Mouse (Mus musculus): ENCODE data around the gene Anp32a.

Gene Anp32a

GRCm38 (mm10) chr9:62347201-62347600, 6.1 kb downstream of the Anp32a start:
- no peak for DNase-seq (ENCODE audit: low read depth)

GRCm38 (mm10) chr9:62348050-62348449, 7.0 kb downstream of the Anp32a start:
- DNase-seq (ENCODE audit: low read depth): no peak

DNA sequence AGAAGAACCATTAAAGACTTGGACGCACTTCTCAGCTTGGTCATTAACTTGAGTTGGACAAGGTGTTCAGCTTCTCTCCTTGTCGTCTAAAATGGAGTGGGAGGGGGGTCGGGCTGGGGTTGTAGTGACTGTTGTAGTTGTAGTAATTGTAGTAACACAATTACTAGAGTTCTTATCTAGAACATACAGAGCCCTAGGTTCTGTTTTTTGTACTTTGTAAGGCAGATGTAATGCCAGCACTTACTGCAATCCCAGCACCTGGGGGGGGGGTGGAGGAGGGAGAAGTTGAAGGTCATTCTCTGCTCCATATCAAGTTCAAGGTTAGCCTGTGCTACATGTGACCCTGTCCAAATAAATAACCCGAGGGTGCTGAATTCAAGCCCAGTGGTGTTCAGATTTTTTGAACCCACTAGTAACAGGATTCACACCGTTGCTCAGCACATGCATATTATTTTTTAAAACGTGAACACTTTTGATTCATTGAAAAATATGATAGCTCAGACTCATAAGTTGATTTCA, 7.4 kb downstream of the Anp32a start:
- DNase-seq (ENCODE audit: low read depth): no peak

DNA sequence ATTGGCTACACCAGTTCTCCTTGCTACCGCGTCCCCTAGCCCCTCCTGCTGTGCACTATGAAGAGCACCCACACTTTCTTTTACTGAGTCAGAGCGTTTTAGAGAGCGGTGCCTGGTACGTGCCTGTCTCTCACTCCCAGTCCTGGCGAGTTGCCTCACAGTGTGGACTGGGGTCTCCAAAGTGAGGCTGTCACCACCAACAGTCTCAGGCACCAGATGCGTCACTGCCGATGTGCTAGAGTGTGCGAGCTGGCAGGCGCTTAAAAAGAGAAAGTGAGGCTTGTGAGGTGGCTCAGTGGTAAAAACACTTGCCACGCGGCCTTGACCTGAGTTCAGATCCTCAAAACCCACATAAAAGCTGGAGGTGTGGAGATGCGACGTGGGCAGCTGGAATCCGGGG, 8.2 kb downstream of the Anp32a start:
- no peak for DNase-seq (ENCODE audit: low read depth)

DNA sequence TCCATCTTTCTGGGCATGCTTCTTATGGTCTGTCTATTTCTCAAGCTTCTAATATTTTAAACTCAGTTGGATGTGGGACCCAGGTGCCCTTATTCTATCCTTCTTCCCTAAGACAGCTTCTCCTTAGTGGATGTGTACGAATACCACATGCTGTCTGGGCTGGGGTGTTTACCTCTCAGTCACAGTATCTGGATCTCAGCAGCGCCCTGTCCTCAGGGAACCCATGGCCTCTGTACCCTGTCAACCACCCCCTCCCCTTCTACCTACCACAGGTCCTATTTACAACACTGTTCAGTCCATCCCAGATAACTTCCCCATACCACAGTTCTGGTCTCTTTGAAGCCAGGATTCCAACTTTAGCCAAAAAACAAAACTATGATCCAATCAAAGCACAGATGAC, 9.6 kb downstream of the Anp32a start:
- DNase-seq (ENCODE audit: low read depth): no peak

DNA sequence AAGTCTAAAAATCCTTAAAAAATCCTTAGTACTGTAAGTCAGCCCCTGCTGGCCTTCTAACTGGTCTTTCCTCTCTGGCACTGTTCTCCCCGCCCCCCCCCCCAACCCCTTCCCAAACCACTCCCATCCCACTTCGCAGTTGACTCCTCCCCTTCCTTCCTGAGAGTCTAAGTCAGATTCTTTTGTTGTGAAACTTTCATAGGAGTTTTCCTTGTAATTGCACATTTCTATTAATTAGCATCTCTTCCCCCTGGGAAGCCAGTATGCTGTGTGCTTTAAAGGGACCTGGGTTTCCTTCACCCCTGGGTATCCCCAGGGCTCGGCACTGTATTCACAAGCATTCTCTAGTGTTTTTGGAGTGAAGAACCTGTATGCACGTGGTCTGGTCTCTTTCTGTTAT, 10.1 kb downstream of the Anp32a start:
- no peak for DNase-seq (ENCODE audit: low read depth)

- peak; percentile 66 for DNase-seq (ENCODE audit: low read depth)
These were observed 12.7 kb downstream of the Anp32a start for GRCm38 (mm10) chr9:62353784-62354183.

- no peak for DNase-seq (ENCODE audit: low read depth)
These were observed 14.0 kb downstream of the Anp32a start for GRCm38 (mm10) chr9:62354838-62355719.

GRCm38 (mm10) chr9:62355763-62356162, 14.7 kb downstream of the Anp32a start:
- no peak for DNase-seq (ENCODE audit: low read depth)

DNA sequence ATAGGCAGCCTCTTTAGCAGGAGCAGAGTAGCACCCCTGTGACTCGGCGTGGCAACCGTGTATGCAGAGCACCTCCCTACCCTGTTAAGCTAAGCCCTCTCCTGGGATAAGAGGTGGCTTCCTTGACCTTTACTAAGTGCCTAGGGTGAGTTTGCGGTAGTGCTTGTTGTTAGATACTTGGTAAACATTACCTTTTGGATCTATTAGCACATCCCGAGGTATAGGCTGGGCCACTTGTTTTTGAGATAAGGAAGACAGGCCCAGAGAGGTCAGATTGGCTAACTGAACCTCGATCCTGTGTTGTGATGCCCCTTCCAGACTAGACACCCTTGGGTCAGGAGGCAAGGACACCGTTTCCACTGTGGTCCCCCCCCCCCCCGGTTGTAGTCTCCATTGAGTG, 16.5 kb downstream of the Anp32a start:
- DNase-seq (ENCODE audit: low read depth): no peak

DNA sequence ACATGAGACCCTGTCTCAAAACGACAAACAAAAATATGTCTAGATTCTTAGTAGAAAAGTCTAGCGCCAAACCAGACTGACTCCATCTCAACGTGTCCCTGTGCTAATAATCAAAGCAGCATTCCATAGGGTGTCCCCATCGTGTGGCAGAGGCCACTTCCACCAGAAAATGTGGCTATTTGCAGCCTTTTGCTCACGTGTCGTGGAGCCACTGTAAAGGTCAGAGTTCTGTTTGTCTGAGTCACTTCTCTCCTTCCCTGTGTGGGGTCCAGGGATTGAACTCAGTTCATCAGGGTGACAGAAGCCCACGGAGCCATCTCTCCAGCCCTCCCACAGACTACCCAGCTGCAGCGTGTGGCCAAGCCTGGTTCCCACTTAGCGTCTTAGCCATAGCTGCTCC, 17.8 kb downstream of the Anp32a start:
- no peak for DNase-seq (ENCODE audit: low read depth)

GRCm38 (mm10) chr9:62360889-62361288, 19.8 kb downstream of the Anp32a start:
- DNase-seq (ENCODE audit: low read depth): no peak

- DNase-seq (ENCODE audit: low read depth): no peak
These were observed 21.8 kb downstream of the Anp32a start for GRCm38 (mm10) chr9:62362835-62363385.

DNA sequence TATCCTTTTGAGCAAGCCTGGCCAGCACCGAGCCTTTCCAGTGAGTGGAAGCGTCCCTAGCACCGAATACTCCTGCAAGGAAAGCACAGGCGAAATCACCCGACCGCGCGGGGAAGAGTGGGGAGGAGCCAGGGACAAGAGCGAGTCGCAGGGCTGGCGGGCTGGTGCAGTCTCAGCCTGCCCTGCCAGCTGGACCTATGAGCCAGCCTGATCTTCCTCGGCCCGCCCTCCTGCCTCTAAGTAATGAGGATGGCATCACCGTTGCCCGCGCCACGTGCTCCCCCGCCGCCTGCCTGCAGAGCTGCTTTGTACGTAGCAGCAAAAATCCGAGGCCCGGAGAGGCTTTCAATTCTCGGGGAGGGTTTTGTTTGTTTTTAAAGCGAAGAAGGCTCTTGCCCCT, 22.5 kb downstream of the Anp32a start:
- peak; percentile 77 for DNase-seq (ENCODE audit: low read depth)

DNA sequence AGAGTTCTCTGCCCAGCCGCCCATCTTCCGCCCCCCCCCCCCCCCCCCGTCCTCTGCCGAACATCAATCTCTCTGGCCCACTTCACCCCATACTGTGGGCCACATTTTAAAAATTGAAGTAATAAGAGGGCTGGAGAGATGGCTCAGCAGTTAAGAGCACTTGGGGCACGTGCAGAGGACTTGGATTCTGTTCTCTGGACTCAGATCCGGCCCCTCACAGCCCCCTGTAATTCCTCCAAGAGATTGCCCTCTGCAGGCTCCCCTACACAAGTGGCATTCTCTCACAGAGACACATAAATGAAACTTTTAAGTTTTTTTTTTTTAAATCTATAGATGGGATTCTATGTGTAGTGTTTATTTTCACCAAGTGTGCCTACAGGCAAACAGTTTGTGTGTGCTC, 23.1 kb downstream of the Anp32a start:
- DNase-seq (ENCODE audit: low read depth): no peak

GRCm38 (mm10) chr9:62364831-62365230, 23.7 kb downstream of the Anp32a start:
- no peak for DNase-seq (ENCODE audit: low read depth)

- DNase-seq (ENCODE audit: low read depth): no peak
These were observed 24.4 kb downstream of the Anp32a start for GRCm38 (mm10) chr9:62365326-62366080.

DNA sequence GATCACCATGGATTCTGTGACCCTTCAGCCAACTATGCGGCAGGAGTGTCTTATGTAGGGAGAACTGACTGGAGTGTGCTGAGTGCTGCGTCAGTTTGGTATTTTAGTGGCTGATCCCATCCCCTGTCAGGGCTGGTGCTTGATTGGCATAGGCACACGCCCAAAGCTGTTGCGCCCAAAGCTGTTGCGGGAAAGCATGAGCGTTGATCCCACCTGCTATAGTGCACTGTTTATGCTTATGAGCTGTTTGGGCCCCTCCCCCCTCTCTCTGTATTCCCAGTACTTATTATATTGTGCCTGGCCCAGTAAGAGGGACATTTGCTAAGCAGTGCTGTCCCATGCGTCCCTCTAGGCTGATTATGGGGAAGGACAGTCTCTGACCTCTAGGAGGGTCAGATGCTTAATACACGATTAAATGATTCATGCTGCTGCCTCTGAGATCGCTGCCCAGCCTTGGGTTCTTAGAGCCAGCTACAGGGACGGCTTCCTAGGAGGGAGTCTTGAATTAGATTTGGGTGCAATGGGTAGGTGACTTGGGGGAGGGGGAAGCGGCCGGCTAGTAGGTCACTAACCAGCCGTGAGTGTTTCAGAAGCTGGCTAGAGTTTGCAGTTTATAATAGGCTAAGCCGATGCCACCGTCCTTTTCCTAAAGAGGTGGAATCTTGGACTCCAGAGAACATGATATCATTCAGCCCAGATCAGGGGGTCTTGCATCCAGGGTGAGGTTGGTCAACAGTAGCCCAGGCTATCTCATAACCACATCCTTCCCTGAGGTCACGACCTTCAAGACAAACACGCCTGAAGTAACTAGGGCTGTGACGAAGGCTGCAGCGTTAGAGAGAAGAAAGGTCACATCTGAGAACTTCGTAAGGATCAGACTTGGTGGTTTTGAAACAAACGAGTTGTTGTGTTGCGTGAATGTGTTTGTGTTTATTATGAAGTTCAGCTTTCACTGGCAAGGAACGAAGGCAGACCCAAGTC, 25.7 kb downstream of the Anp32a start:
- no peak for DNase-seq (ENCODE audit: low read depth)

DNA sequence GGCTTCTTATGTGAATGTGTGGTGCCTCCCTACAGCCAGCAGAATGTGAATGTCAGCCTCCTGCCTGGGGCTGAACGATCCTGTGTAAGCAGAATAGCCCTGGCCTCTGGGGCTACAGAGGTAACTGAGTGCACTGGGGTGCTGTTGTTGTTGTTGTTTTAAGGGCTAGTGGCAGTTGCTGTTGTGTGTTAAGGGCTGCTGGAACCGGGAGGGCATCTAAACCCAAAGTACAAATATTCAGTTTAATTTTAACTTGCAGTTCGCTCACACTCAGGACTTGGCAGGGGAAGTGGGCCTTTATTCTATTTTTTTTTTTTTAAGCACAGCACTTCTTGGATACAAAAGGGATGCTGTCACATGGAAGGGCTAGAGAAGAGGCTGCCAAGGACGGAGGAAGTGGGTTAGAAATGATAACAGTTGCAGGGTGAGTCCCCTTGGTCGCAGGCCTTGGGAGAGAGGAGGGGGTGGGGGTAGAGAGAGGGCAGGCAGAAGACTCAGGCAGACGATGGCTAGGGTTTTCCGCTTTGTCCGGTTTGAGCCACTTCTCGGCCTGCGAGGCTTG, 26.5 kb downstream of the Anp32a start:
- DNase-seq (ENCODE audit: low read depth): no peak

DNA sequence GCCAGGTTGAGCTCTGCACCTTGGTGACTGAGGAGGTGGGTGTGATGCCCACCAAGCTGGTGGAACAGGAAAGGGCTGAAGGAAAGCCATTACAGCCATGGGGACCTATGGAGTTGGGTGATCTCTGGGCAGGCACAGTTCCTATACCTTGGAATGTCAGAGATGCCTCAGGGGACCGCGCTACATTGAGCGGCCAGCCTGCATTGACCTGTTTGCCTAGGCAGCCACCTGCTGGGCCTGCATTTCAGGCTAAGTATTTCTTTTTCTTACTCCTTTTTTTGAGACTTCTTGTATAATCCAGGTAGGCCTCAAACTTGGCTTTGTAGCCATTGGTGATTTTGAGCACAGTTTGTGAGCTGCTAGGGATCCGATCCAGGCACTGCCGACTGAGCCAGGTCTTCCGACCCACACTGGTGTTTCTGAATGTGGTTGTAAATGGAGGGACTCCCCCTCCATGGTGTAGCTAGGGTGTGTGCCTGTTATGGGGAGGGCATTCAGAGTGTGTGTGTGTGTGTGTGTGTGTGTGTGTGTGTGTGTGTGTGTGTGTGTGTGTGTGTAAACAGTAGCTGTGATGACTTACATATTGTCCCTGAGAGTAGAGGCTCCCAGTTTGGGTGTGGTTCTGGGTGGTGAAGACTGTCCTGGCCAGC, 27.3 kb downstream of the Anp32a start:
- no peak for DNase-seq (ENCODE audit: low read depth)

GRCm38 (mm10) chr9:62369172-62369571, 28.1 kb downstream of the Anp32a start:
- no peak for DNase-seq (ENCODE audit: low read depth)

Measured in c-Kit-positive CD71-negative TER-119-negative erythroid progenitor cells, embryonic 14.5 days (primary cell).